Mouse (Mus musculus) heart, postnatal 0 days (tissue): ENCODE results near the gene Fhl2.

ENCODE experiments used
- CTCF ChIP-seq: IDR thresholded peaks from 2 replicates; pipeline ENCODE4 v1.5.1; 2016; ENCODE audit warnings: antibody characterized with exemption, control low read depth, low read depth
- EP300 ChIP-seq: IDR thresholded peaks from 2 replicates; pipeline ENCODE4 v1.6.1; 2016; ENCODE audit warnings: antibody characterized with exemption, low read depth

DNA sequence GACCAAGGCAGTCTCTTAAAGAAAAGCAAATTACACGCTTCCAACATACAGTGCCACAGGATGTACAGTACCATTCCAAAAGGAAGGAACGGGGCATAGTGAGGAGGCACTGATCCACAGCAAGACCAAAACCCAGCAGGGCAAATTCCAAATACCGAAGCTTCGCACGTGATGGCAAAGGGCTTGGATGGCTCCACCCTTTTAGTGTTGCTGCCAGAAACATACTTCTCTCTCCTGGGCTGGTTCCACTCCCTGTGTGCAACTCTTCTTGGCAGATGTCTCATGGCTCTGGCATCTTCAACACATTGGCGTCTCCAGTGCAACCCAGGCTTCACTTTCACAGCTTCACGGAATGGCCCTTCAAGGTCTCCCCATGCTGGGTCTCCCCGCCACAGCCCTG, 79.3 kb downstream of the Fhl2 start:
- TF ChIP-seq CTCF (no peak), EP300 (no peak)
